Mouse (Mus musculus): Measurements from ENCODE around the gene Rab37. TPM values are rescaled to one million over a fixed set of nuclear protein-coding genes. Genes with fewer than 3 reads are reported as not detected.

Rab37 gene
- polyA plus RNA-seq, 1 experiment from 2014 or later = 0.89 TPM

DNA sequence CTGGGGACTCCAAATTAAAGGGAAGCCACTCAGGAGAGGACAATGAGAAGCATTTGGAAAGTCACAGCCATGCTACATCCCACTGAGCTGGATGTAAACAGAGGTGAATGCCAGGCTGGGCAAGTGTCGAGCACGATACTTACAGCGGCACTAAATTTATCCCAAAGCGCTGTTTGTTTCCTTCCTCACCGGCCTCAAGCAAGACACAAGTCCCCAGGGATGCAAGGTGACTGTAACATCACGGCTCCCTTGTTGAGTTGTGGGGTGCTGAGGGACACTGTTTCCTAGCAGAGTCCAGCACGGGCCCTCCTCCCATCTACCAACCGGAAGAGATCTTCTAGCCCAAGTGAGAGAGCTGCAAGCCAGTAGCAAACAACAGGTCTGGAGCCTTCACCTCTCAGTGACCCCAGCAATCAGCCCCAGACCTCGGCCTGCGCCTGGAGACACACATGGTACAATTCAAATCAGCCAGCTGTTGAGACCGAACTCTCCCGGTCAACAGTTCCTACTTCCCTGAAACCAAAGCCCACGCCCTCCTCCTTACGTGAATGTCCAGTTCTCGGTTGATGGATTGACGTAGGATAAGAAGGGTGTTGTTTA lies 8.1 kb downstream of the Rab37 start:
- no peak for ATAC-seq
- H3K27ac ChIP-seq (ENCODE audit: low read depth, low read length) = no peak overlapping the region
- no peak overlapping the region for H3K4me2 ChIP-seq (ENCODE audit: low read length)
- no peaks in the 10 kb centered on the region for H3K9me3 ChIP-seq (ENCODE audit: control insufficient read depth, low read length)
- H3K36me3 ChIP-seq (ENCODE audit: control insufficient read depth, insufficient read depth, low read length) = no peaks in the 10 kb centered on the region
- no peaks in the 10 kb centered on the region for H3K27me3 ChIP-seq (replicated peaks; ENCODE audit: control insufficient read depth, insufficient read depth, low read length)
- H3K4me3 ChIP-seq (ENCODE audit: low read length) = no peak overlapping the region
- H3K4me1 ChIP-seq (ENCODE audit: control insufficient read depth, insufficient read depth, low read depth, low read length) = no peaks in the 10 kb centered on the region
- 65% methylated on average over 16 of the region's 16 CpGs for WGBS
- no peak overlapping the region for H3K9ac ChIP-seq (ENCODE audit: low read depth, low read length)

DNA sequence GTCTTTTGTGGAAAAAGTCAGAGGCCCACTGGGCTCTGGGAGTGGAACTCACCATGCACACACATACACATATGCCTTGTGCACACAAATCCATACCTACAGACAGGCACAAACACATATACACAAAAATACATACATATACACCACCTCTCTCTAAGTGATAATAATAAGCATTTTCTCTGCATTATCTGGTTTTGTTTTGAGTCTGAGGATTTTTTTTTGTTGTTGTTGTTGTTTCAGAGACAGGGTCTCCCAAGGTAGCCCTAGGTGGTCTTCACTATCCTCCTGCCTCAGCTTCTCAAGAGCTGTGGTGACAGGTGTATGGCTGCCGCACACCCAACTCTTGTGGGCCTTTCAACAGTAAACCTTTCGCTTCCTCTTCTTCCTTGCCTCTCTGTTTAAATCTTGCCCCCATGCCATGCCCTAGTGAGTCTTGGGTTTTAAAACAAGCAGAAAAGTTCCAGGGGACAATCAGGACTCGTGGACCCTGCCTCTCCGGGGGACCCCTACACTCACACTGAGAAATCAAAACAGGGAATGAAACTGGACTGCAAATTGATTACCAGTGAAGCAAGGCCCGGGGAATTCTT lies 8.9 kb downstream of the Rab37 start:
- Histone ChIP-seq H3K9ac (ENCODE audit: low read depth, low read length) (no peak overlapping the region), H3K27me3 (replicated peaks; ENCODE audit: control insufficient read depth, insufficient read depth, low read length) (no peaks in the 10 kb centered on the region), H3K27ac (ENCODE audit: low read depth, low read length) (no peak overlapping the region), H3K36me3 (ENCODE audit: control insufficient read depth, insufficient read depth, low read length) (no peaks in the 10 kb centered on the region), H3K4me3 (ENCODE audit: low read length) (no peak overlapping the region), H3K9me3 (ENCODE audit: control insufficient read depth, low read length) (no peaks in the 10 kb centered on the region), H3K4me1 (ENCODE audit: control insufficient read depth, insufficient read depth, low read depth, low read length) (no peaks in the 10 kb centered on the region), H3K4me2 (ENCODE audit: low read length) (no peak overlapping the region)
- 85% methylated on average over 5 of the region's 5 CpGs for WGBS
- ATAC-seq = no peak

DNA sequence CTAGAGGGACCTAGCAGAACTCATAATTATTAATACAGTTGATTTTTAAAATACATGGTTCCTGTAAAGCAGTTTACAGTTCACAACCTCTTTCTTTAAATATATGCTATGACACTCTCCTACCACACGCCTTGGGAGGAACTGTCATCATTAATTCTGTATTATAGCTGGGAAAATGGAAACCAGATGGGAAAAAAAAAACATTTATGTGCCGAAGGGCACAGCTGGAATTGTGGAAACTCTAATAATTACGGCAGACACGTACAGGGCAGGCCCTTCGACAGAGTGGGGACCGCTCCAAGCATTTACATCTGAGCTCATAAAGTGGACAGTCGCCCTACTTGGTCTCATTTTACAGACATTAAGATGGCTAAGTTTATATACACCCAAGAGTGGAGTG lies 9.5 kb downstream of the Rab37 start:
- no peaks in the 10 kb centered on the region for H3K9me3 ChIP-seq (ENCODE audit: control insufficient read depth, low read length)
- H3K27ac ChIP-seq (ENCODE audit: low read depth, low read length) = no peak overlapping the region
- H3K4me3 ChIP-seq (ENCODE audit: low read length) = no peak overlapping the region
- H3K27me3 ChIP-seq (replicated peaks; ENCODE audit: control insufficient read depth, insufficient read depth, low read length) = no peaks in the 10 kb centered on the region
- no peak overlapping the region for H3K4me2 ChIP-seq (ENCODE audit: low read length)
- H3K36me3 ChIP-seq (ENCODE audit: control insufficient read depth, insufficient read depth, low read length) = no peaks in the 10 kb centered on the region
- H3K9ac ChIP-seq (ENCODE audit: low read depth, low read length) = no peak overlapping the region
- ATAC-seq = no peak
- no peaks in the 10 kb centered on the region for H3K4me1 ChIP-seq (ENCODE audit: control insufficient read depth, insufficient read depth, low read depth, low read length)
- WGBS = 65% methylated on average over 7 of the region's 7 CpGs

DNA sequence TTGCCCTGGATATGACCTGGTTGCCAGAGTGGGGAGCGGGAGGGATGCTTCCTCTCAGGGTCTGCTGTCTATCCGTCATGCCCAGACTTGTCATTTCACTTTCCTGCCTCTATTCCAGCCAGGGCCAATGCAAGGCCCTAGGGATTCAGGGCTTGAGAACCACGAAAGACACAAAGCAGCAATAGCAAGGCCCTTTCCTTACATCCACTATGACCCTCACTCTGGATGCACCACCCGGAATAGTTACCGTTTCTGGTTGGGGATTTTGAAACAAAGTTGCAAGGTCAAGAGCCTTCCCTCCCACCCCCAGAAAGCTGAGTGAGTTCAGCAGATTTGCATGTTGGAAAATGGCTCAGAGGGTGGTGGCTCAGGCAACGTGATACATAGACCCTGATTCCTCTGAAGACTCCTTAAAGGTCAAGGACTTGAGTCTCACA lies 10.4 kb downstream of the Rab37 start:
- Histone ChIP-seq H3K4me2 (ENCODE audit: low read length) (no peak overlapping the region), H3K4me1 (ENCODE audit: control insufficient read depth, insufficient read depth, low read depth, low read length) (no peaks in the 10 kb centered on the region)
- 68% methylated on average over 6 of the region's 6 CpGs for WGBS

DNA sequence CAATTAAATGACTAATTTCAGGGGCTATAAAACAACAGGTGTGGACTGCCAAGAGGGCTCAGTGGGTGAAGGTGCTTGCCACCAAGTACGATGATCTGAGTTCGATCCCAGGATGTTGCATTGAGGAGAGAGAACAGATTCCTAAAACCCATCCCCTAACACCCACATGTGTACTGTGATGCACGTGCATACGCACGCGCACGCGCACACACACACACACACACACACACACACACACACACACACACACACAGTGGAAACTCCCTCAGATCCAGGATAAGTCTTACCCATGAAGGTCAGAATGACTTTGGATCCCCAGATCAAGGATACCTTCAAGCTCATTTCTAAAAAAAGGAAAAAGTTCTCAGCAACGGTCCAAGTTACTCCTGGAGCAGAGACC lies 10.9 kb downstream of the Rab37 start:
- no peaks in the 10 kb centered on the region for H3K27me3 ChIP-seq (replicated peaks; ENCODE audit: control insufficient read depth, insufficient read depth, low read length)

More for the DNA sequence above, 10.4 kb downstream of the Rab37 start:
- Histone ChIP-seq H3K27me3 (replicated peaks; ENCODE audit: control insufficient read depth, insufficient read depth, low read length) (no peaks in the 10 kb centered on the region), H3K9me3 (ENCODE audit: control insufficient read depth, low read length) (no peaks in the 10 kb centered on the region), H3K9ac (ENCODE audit: low read depth, low read length) (no peak overlapping the region), H3K4me3 (ENCODE audit: low read length) (no peak overlapping the region), H3K36me3 (ENCODE audit: control insufficient read depth, insufficient read depth, low read length) (no peaks in the 10 kb centered on the region), H3K27ac (ENCODE audit: low read depth, low read length) (no peak overlapping the region)
- no peak for ATAC-seq

DNA sequence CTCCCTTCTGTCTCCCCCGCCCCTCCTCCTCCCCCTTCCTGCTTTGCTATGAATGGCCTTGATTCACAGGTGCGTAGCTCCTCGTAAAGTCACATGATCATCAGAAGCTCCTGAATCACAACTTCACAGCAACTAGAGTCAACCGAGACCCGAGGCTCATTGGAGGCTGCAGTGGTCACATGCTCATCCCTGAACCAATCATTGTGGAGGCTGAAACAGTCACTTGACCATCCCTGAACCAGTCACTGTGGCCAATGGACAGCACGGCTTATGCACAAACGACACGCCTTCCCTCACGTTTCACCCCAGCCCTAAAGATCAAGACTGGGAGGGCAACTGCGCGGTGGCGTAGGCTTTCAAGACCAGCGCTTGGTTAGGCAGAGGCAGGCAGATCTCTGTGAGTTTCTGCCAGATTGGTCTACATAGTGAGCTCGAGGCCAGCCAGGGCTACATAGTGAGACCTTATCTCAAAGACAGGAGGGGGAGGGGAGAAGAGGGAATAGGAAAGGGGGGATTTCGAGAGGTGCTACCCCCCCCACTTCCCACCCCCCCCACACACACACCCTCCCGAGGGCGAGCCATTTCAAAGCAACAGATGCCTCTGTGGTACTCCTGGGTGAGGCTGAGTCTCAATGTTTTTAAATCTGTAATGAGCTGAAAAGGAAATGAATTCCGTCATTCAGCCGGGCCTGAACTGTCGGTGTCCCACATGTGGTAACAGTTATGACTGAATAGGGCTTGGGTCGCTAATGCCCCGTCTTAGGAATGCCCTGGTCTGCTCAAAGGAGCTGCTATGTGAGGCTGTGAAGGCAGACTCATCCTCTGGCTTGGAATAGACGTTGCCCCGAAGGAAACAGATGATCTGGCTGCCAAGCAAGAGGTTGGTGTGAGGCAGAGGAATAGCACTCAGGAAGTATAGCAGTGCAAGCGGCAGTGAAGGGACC lies 12.5 kb downstream of the Rab37 start:
- no peak overlapping the region for H3K4me3 ChIP-seq (ENCODE audit: low read length)
- no peaks in the 10 kb centered on the region for H3K36me3 ChIP-seq (ENCODE audit: control insufficient read depth, insufficient read depth, low read length)
- H3K9ac ChIP-seq (ENCODE audit: low read depth, low read length) = no peak overlapping the region
- WGBS = 87% methylated on average over 25 of the region's 25 CpGs
- peaks cover 3% of the 10 kb centered on the region; the same call in 1 of the 2 replicates for H3K4me1 ChIP-seq (ENCODE audit: control insufficient read depth, insufficient read depth, low read depth, low read length)
- no peaks in the 10 kb centered on the region for H3K9me3 ChIP-seq (ENCODE audit: control insufficient read depth, low read length)
- H3K4me2 ChIP-seq (ENCODE audit: low read length) = no peak overlapping the region
- no peak overlapping the region for H3K27ac ChIP-seq (ENCODE audit: low read depth, low read length)
- no peaks in the 10 kb centered on the region for H3K27me3 ChIP-seq (replicated peaks; ENCODE audit: control insufficient read depth, insufficient read depth, low read length)
- ATAC-seq = no peak

More for the DNA sequence above, 10.9 kb downstream of the Rab37 start:
- H3K9ac ChIP-seq (ENCODE audit: low read depth, low read length) = no peak overlapping the region
- H3K27ac ChIP-seq (ENCODE audit: low read depth, low read length) = no peak overlapping the region
- WGBS = 96% methylated on average over 9 of the region's 9 CpGs
- no peak for ATAC-seq
- no peaks in the 10 kb centered on the region for H3K4me1 ChIP-seq (ENCODE audit: control insufficient read depth, insufficient read depth, low read depth, low read length)
- no peak overlapping the region for H3K4me2 ChIP-seq (ENCODE audit: low read length)
- H3K9me3 ChIP-seq (ENCODE audit: control insufficient read depth, low read length) = no peaks in the 10 kb centered on the region
- H3K4me3 ChIP-seq (ENCODE audit: low read length) = no peak overlapping the region
- no peaks in the 10 kb centered on the region for H3K36me3 ChIP-seq (ENCODE audit: control insufficient read depth, insufficient read depth, low read length)

DNA sequence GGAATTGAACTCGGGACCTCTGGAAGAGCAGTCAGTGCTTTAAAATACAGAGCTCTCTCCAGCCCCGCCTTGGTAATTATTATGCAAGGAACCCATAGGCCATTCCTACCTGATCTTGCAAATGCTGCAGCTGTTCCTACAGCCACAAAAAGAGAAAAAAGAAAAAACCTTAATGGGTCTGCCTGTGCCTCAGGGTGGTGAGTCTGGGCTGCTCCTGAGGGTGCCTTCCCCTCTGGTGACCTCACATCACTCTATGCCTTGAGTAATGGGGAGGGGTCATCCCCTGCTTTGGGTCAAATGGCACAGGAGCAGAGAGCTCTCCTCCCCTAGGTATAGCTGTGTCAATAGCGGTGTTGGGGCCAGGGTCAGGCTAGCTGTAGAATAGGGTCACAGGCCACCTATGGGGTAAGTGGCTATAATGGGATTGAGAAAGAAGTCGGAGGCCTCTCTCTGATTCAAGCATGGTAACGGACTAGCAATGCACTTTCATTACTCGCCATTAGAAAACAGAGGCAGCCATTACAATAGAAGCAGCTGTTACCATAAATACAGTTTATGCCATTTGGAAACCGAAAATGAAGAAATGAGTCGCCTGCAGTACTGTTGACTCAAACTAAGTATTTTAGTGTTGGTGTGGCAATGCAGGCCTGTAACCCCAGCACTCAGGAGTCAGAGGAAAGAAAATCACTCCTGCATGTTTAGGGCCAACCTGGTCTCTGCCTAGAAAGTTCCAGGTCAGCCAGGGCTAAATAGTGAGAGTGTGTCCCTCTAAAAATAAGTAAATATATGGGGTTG lies 13.7 kb downstream of the Rab37 start:
- ATAC-seq = no peak
- Histone ChIP-seq H3K4me3 (ENCODE audit: low read length) (no peak overlapping the region), H3K36me3 (ENCODE audit: control insufficient read depth, insufficient read depth, low read length) (no peaks in the 10 kb centered on the region), H3K27ac (ENCODE audit: low read depth, low read length) (no peak overlapping the region), H3K4me1 (ENCODE audit: control insufficient read depth, insufficient read depth, low read depth, low read length) (peaks cover 3% of the 10 kb centered on the region; the same call in 1 of the 2 replicates), H3K9me3 (ENCODE audit: control insufficient read depth, low read length) (no peaks in the 10 kb centered on the region), H3K27me3 (replicated peaks; ENCODE audit: control insufficient read depth, insufficient read depth, low read length) (no peaks in the 10 kb centered on the region), H3K9ac (ENCODE audit: low read depth, low read length) (no peak overlapping the region), H3K4me2 (ENCODE audit: low read length) (no peak overlapping the region)
- 69% methylated on average over 8 of the region's 8 CpGs for WGBS

DNA sequence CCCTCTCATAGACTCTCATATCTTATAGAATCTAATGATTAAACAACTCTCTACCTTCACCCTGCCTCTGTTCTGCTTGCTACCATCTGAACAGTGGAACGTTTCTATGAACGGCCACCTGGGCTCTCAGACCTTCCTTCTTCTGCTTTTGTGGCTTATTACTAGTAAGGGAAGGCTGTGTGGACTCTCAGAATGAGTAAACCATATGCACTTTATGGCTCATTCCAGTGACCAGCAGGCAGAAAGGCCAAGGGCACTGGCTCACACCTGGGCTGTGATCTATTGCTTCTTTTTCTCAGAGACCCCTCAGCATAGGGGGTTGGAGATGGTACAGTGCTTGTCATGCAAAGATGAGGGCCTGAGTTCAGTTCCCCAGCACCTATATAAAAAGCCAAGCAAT lies 15.4 kb downstream of the Rab37 start:
- no peaks in the 10 kb centered on the region for H3K36me3 ChIP-seq (ENCODE audit: control insufficient read depth, insufficient read depth, low read length)
- no peak overlapping the region for H3K9ac ChIP-seq (ENCODE audit: low read depth, low read length)
- H3K9me3 ChIP-seq (ENCODE audit: control insufficient read depth, low read length) = no peaks in the 10 kb centered on the region
- no peak for ATAC-seq
- H3K4me3 ChIP-seq (ENCODE audit: low read length) = no peak overlapping the region
- H3K27ac ChIP-seq (ENCODE audit: low read depth, low read length) = no peak overlapping the region
- 87% methylated on average over 2 of the region's 2 CpGs for WGBS
- H3K4me2 ChIP-seq (ENCODE audit: low read length) = no peak overlapping the region
- H3K27me3 ChIP-seq (replicated peaks; ENCODE audit: control insufficient read depth, insufficient read depth, low read length) = no peaks in the 10 kb centered on the region
- H3K4me1 ChIP-seq (ENCODE audit: control insufficient read depth, insufficient read depth, low read depth, low read length) = peaks cover 3% of the 10 kb centered on the region; the same call in 1 of the 2 replicates
